Mouse (Mus musculus) liver, postnatal 0 days (tissue): ENCODE results near the gene Vsig1. TPM values are rescaled to one million over a fixed set of nuclear protein-coding genes. Genes with fewer than 3 reads are reported as not detected.

Experiments used
- ATAC-seq: fragments of 200-750 bp; cut with Nextera tagmentation; 2 replicates; pipeline ENCODE4 v1.8.0; 2017; ENCODE audit warnings: mild to moderate bottlenecking, moderate library complexity
- DNase-seq: peaks from one replicate; pipeline ENCODE4 v3.0.0-alpha.2; 2016
- H3K27ac ChIP-seq: fragments of 300-500 bp; sonication (generic); 2 replicates; pipeline ENCODE4 v1.5.1; 2014; ENCODE audit warnings: antibody characterized with exemption, moderate library complexity, mild to moderate bottlenecking, low read depth
- H3K27me3 ChIP-seq: fragments of 300-500 bp; sonication (generic); 2 replicates; pipeline ENCODE4 v1.6.1; 2014; ENCODE audit warnings: low read length, control low read depth, mixed read lengths; ENCODE audit not compliant: insufficient read depth
- H3K36me3 ChIP-seq: fragments of 300-500 bp; sonication (generic); replicated peaks from 2 replicates; pipeline ENCODE4 v1.6.1; 2014; ENCODE audit warnings: mild to moderate bottlenecking, control low read depth, low read length, moderate library complexity, mixed read lengths; ENCODE audit not compliant: insufficient read depth
- H3K4me1 ChIP-seq: fragments of 300-500 bp; sonication (generic); 2 replicates; pipeline ENCODE4 v1.6.1; 2014; ENCODE audit warnings: antibody characterized with exemption, mild to moderate bottlenecking, control low read depth; ENCODE audit not compliant: insufficient read depth
- H3K4me2 ChIP-seq: fragments of 300-500 bp; sonication (generic); 2 replicates; pipeline ENCODE4 v1.6.1; 2014; ENCODE audit warnings: low read depth, mild to moderate bottlenecking, low read length, moderate library complexity, mixed read lengths
- H3K4me3 ChIP-seq: fragments of 300-500 bp; sonication (generic); 2 replicates; pipeline ENCODE4 v1.5.1; 2014; ENCODE audit warnings: low read depth, low read length
- H3K9ac ChIP-seq: fragments of 300-500 bp; sonication (generic); replicated peaks from 2 replicates; pipeline ENCODE4 v1.6.1; 2014; ENCODE audit warnings: mild to moderate bottlenecking, moderate library complexity
- H3K9me3 ChIP-seq: fragments of 300-500 bp; sonication (generic); 2 replicates; pipeline ENCODE4 v1.6.1; 2016; ENCODE audit warnings: mild to moderate bottlenecking, control low read depth, low read length, mixed read lengths
- CTCF ChIP-seq: sonication (generic); IDR thresholded peaks from 2 replicates; pipeline ENCODE4 v1.5.1; 2016; ENCODE audit warnings: antibody characterized with exemption, low read depth
- EP300 ChIP-seq: IDR thresholded peaks from 2 replicates; pipeline ENCODE4 v1.6.1; 2016; ENCODE audit warnings: antibody characterized with exemption, low read depth, mild to moderate bottlenecking
- WGBS: fragments of 180-500 bp; shearing (Covaris S2); extraction: QIAGEN DNeasy Blood & Tissue Kit; methylation state at CpG from one replicate; pipeline ENCODE4 v1.1.7; 2014; ENCODE audit not compliant: insufficient replicate concordance; 5-methylcytosine and 5-hydroxymethylcytosine counted together
- polyA plus RNA-seq: library from polyadenylated mRNA; unstranded; fragments of >200 nt; fragmentation: Nextera tagmentation; extraction: Ambion mirVana; gene quantifications from 2 replicates; pipeline ENCODE4 v1.2.1, GENCODE M21; 2015

Vsig1 gene
- not detected in 2 replicates for polyA plus RNA-seq

- TF ChIP-seq CTCF (no peak), EP300 (no peak)
- no peak for ATAC-seq
These were observed at the start of gene Vsig1 for GRCm38 (mm10) chrX:140907360-140907759. Vsig1 (plus strand) TSS chrX:140907608.

GRCm38 (mm10) chrX:140862760-140863159 lies 44.6 kb upstream of the Vsig1 start:
- no peak overlapping the region for H3K4me2 ChIP-seq
- H3K9me3 ChIP-seq, result no peaks in the 10 kb centered on the region
- no peak for TF ChIP-seq EP300
- no peak for TF ChIP-seq CTCF
- no peak overlapping the region for H3K9ac ChIP-seq
- 81% methylated on average over 6 of the region's 6 CpGs for WGBS
- H3K4me1 ChIP-seq, result no peaks in the 10 kb centered on the region
- H3K27me3 ChIP-seq, result no peaks in the 10 kb centered on the region
- no peak for ATAC-seq
- H3K4me3 ChIP-seq, result no peak overlapping the region
- no peaks in the 10 kb centered on the region for H3K36me3 ChIP-seq
- no peak for DNase-seq
- H3K27ac ChIP-seq, result no peak overlapping the region

More at GRCm38 (mm10) chrX:140907360-140907759, at the start of gene Vsig1:
- Histone ChIP-seq H3K4me3 (no peak within 1 kb of the TSS), H3K9me3 (no peaks in the 10 kb centered on the region), H3K4me1 (no peaks in the 10 kb centered on the region), H3K4me2 (no peak within 1 kb of the TSS), H3K36me3 (no peaks in the 10 kb centered on the region), H3K9ac (no peak within 1 kb of the TSS), H3K27ac (no peak within 1 kb of the TSS), H3K27me3 (no peaks in the 10 kb centered on the region; the same call in none of the 2 replicates)
- no peak for DNase-seq
- WGBS, result 54% methylated on average over 7 of the region's 7 CpGs

GRCm38 (mm10) chrX:140863431-140863830 lies 44.0 kb upstream of the Vsig1 start:
- no peak for ATAC-seq

GRCm38 (mm10) chrX:140887193-140887592 lies 20.2 kb upstream of the Vsig1 start:
- Histone ChIP-seq H3K4me2 (no peak overlapping the region), H3K27me3 (no peaks in the 10 kb centered on the region), H3K27ac (no peak overlapping the region), H3K36me3 (no peaks in the 10 kb centered on the region), H3K9me3 (no peaks in the 10 kb centered on the region), H3K4me3 (no peak overlapping the region), H3K9ac (no peak overlapping the region), H3K4me1 (no peaks in the 10 kb centered on the region)
- ATAC-seq (no peak), DNase-seq (no peak)
- TF ChIP-seq CTCF, result no peak
- no peak for TF ChIP-seq EP300
- WGBS, result 75% methylated on average over 2 of the region's 2 CpGs

More at GRCm38 (mm10) chrX:140863431-140863830, 44.0 kb upstream of the Vsig1 start:
- H3K4me3 ChIP-seq, result no peak overlapping the region
- DNase-seq, result no peak
- TF ChIP-seq EP300 (no peak), CTCF (no peak)
- no peak overlapping the region for H3K4me2 ChIP-seq
- no peaks in the 10 kb centered on the region for H3K36me3 ChIP-seq
- H3K9me3 ChIP-seq, result no peaks in the 10 kb centered on the region
- H3K27me3 ChIP-seq, result no peaks in the 10 kb centered on the region
- H3K4me1 ChIP-seq, result no peaks in the 10 kb centered on the region
- H3K27ac ChIP-seq, result no peak overlapping the region
- no peak overlapping the region for H3K9ac ChIP-seq
- 61% methylated on average over 4 of the region's 4 CpGs for WGBS

- H3K27ac ChIP-seq, result no peak overlapping the region
- ATAC-seq (no peak), DNase-seq (no peak)
- no peak for TF ChIP-seq CTCF
- TF ChIP-seq EP300, result no peak
- no peaks in the 10 kb centered on the region for H3K4me1 ChIP-seq
- no peaks in the 10 kb centered on the region for H3K27me3 ChIP-seq
- no peak overlapping the region for H3K4me2 ChIP-seq
- no peak overlapping the region for H3K4me3 ChIP-seq
- H3K9me3 ChIP-seq, result no peaks in the 10 kb centered on the region
- H3K36me3 ChIP-seq, result no peaks in the 10 kb centered on the region
- 71% methylated on average over 4 of the region's 4 CpGs for WGBS
- H3K9ac ChIP-seq, result no peak overlapping the region
These were observed 15.6 kb upstream of the Vsig1 start for GRCm38 (mm10) chrX:140891796-140892195.

GRCm38 (mm10) chrX:140903487-140903886 lies 3.9 kb upstream of the Vsig1 start:
- no peak for DNase-seq
- TF ChIP-seq EP300 (no peak), CTCF (no peak)
- H3K9ac ChIP-seq, result no peak overlapping the region
- H3K4me3 ChIP-seq, result no peak overlapping the region
- no peak for ATAC-seq
- H3K27ac ChIP-seq, result no peak overlapping the region
- WGBS, result 71% methylated on average over 3 of the region's 3 CpGs
- no peaks in the 10 kb centered on the region for H3K9me3 ChIP-seq
- no peaks in the 10 kb centered on the region for H3K36me3 ChIP-seq
- no peak overlapping the region for H3K4me2 ChIP-seq
- no peaks in the 10 kb centered on the region for H3K4me1 ChIP-seq
- H3K27me3 ChIP-seq, result no peaks in the 10 kb centered on the region; the same call in none of the 2 replicates

GRCm38 (mm10) chrX:140921321-140921720 lies 13.9 kb downstream of the Vsig1 start:
- Histone ChIP-seq H3K9ac (no peak overlapping the region), H3K27ac (no peak overlapping the region), H3K4me2 (no peak overlapping the region), H3K36me3 (no peaks in the 10 kb centered on the region), H3K4me1 (no peaks in the 10 kb centered on the region), H3K9me3 (no peaks in the 10 kb centered on the region), H3K4me3 (no peak overlapping the region), H3K27me3 (peaks cover 3% of the 10 kb centered on the region; the same call in 1 of the 2 replicates)
- DNase-seq (no peak), ATAC-seq (no peak)
- no peak for TF ChIP-seq EP300
- TF ChIP-seq CTCF, result no peak
- whole genome bisulfite sequencing, result 84% methylated on average over 6 of the region's 6 CpGs
